Mouse (Mus musculus): ENCODE results near the gene Nwd2.
A peak's percentile ranks its signal among the peaks of the same experiment; 100 is the strongest.

The Nwd2 gene

GRCm38 (mm10) chr5:63649070-63649532 lies at the start of gene Nwd2:
TSS of gene Nwd2 (plus strand) at chr5:63649102.
- no peak for DNase-seq (ENCODE audit: low spot score in 2 of 2)

DNA sequence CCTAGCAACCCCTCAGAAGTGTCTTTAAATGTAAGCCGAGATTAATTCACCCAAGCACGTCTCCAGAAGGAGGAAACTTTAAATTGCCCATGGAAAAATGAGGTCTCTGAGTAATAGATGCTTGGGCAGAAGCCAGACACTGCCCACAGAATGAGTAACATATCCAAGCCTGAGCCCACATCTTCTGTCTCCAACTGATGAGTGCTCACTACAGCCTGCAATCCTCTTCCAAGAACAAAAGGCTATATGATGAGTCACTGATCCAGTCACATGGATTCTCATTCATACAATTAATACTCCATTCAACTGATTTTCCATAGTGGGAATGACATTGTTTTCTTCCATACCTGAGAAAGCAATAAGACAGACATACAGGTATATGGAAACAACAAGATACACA lies 41.5 kb upstream of the Nwd2 start:
- no peak for DNase-seq (ENCODE audit: low spot score in 2 of 2)

DNA sequence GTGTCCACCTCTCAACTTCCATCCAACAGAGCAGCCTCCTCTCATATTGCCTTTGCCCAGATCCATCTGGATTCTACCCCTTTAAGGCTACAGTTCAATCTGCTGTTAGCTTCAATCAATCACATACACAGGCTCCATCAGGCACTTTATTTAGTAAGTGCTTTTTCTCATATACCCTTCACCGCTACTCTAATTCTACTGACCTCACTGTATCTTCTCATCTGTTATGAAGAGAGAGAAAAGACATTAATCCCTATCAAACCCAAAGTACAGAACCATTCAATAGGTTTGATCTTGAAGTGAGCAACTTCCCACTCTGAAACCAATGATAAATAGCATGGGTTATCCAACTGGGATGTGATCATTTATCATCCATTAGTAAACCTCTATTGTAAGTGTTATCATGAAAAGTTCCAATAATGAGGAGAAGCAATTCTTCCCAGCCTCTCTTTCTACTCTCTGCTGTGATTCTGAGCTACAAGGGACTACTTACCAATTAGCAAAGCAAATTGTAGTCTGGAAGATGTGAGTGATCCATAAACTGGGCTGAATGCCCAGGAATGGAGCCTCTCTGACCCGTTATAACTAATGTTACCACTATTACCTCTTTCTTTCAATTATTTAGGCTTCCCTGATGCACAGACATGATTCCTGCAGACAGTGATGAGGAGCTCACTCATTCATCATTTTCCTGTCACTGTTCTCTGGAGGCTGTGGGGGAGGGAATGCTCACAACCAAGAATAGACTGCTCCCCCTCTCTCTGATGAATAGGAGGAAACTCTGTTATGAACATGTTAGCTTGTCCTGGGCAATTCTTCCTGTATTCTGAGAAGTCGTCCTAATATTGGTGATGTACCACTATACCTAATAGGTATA lies 31.9 kb upstream of the Nwd2 start:
- DNase-seq (ENCODE audit: low spot score in 2 of 2) = no peak

- no peak for DNase-seq (ENCODE audit: low spot score in 2 of 2)
Observed at GRCm38 (mm10) chr5:63624123-63624522, 24.8 kb upstream of the Nwd2 start.

DNA sequence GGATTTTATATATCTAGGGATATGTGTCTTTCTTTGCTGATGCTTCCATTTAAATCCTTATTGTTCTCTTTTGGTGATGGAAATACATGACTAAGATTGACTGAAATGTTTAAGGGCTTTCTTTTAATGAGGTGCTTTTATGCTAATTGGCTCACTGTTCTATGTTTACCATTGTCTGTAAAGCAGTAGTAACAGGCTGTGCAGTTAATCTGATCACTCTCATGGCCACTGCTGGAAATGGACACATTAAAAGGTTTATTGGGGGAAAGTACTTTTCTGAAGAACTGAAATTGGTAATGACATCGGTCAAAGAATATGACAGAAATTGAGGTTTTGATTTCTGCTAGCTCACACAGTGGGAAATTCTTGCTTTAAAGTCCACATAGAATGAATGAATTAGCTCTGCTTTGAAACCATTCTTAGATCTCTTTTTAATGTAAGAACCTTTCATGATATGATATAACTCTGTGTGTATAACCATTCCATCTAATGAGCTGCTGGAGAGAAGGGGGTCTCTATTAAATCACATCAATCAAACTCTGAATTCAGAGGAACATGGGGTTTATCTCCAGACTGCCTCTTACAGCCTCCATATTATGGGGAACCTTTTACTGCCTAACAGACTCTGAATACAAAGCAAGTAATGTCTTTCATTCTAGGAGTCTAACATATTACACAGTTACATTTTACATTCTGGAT lies 20.9 kb upstream of the Nwd2 start:
- no peak for DNase-seq (ENCODE audit: low spot score in 2 of 2)

GRCm38 (mm10) chr5:63628531-63628871 lies 20.4 kb upstream of the Nwd2 start:
- DNase-seq (ENCODE audit: low spot score in 2 of 2) = no peak

- DNase-seq (ENCODE audit: low spot score in 2 of 2) = no peak
Observed at GRCm38 (mm10) chr5:63634636-63635035, 14.3 kb upstream of the Nwd2 start.

- DNase-seq (ENCODE audit: low spot score in 2 of 2) = no peak
Observed at GRCm38 (mm10) chr5:63648187-63648586, 715 bp upstream of the Nwd2 start.

- DNase-seq (ENCODE audit: low spot score in 2 of 2) = peak in 1 of 2 experiments; percentile 12
Observed at GRCm38 (mm10) chr5:63649533-63650464, 897 bp downstream of the Nwd2 start.

DNA sequence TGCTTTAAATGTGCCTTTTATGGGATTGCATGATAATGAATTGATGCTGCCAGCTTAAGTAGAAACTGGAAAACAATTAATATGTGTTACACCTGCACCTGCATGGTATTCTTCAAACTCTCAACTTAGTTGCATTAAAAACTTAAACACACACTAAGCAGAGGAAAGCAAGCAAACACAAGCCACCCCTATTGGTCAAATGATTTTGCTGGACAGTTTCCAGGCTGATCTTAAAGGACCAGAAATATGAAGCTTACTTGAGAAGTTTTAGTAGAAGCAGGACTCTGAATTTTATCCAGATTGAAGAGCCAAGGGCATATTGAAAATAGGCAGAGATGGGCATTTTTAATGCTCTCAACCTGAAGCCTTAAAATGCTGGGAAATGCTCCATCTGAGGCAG lies 2.9 kb downstream of the Nwd2 start:
- DNase-seq (ENCODE audit: low spot score in 2 of 2) = no peak

- no peak for DNase-seq (ENCODE audit: low spot score in 2 of 2)
Observed at GRCm38 (mm10) chr5:63652705-63653104, 3.8 kb downstream of the Nwd2 start.

DNA sequence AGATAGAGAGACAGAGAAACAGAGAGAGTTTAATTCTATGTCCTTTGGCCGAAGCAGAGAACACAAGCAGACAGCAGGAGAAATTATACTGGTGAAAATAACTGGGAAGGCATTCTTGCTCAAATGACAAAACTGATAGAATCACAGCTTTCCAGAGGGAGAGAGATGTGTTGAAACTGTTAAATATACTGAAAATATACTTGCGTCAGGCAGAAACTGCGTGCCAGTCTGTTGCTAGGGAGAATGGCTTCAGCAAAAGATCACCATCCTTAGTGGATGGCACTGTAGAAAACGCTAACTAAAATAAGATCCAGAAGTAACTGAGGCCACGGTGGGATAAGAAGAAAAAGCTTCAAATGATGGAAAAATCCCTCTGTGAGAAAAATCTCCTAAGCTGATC lies 18.0 kb downstream of the Nwd2 start:
- no peak for DNase-seq (ENCODE audit: low spot score in 2 of 2)

GRCm38 (mm10) chr5:63675934-63676333 lies 27.0 kb downstream of the Nwd2 start:
- DNase-seq (ENCODE audit: low spot score in 2 of 2) = no peak

GRCm38 (mm10) chr5:63689084-63689483 lies 40.2 kb downstream of the Nwd2 start:
- no peak for DNase-seq (ENCODE audit: low spot score in 2 of 2)

GRCm38 (mm10) chr5:63696784-63697183 lies 47.9 kb downstream of the Nwd2 start:
- no peak for DNase-seq (ENCODE audit: low spot score in 2 of 2)

- no peak for DNase-seq (ENCODE audit: low spot score in 2 of 2)
Observed at GRCm38 (mm10) chr5:63697196-63697595, 48.3 kb downstream of the Nwd2 start.

DNA sequence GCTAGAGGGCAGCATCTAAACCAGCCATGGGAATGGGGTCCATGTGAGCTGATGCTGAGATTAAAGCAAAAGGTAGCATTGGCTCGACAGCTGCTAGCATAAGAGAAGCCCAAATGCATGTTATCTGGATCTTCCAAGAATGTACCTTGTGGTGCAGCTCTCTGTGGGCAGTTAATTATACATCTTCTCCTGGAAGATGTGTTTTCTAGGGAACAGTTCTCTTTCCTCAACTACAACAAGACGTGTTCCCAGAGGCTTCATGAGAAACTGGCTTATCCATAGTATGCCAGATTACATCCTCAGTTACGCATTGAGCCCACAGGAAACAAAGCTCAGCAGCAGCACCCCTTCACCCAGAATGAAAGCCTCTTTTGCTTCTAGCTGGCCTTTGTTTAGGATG lies 80.1 kb downstream of the Nwd2 start:
- DNase-seq (ENCODE audit: low spot score in 2 of 2) = no peak

DNA sequence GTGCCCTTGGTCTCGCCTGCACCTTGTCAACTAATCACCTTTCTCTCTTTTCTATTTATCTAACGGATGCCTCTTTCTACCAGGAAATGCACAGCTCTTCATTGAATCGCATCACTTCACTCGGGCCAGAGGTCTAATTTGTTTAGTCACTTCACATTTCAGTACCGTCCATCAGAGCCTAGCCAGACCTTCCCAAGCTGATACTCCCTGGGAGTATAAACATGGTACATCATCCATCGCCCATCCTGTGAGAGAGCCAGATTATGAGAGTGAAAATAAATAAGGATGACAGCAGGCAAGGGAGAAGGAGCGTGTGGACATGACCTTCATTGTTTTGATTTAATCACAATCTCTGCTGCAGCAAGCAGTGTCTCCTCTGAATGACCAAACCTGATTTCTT lies 86.6 kb downstream of the Nwd2 start:
- no peak for DNase-seq (ENCODE audit: low spot score in 2 of 2)

DNA sequence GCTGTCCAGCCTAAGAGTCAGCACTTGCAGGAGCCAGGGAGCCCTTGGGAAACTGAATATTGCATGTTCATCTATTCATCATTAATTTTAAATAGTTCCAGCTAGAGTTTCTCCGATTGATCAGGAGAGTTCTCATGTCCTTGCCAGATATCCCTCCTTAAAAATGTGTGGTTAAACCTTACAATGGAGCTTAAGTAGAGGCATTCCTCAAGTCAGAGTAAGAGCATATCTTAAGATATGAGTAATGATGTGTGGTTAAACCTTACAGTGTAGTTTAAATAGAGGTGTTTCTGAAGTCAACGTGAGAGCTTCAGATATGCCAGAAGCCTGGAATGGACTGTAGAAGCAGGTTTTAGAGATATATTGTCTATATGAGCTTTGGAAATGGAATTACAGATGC lies 94.5 kb downstream of the Nwd2 start:
- no peak for DNase-seq (ENCODE audit: low spot score in 2 of 2)

GRCm38 (mm10) chr5:63748299-63748698 lies 99.4 kb downstream of the Nwd2 start:
- DNase-seq (ENCODE audit: low spot score in 2 of 2) = no peak

- DNase-seq (ENCODE audit: low spot score in 2 of 2) = no peak
Observed at GRCm38 (mm10) chr5:63748759-63749158, 99.9 kb downstream of the Nwd2 start.
